Mouse (Mus musculus) limb, embryonic 11.5 days (tissue): ENCODE measurements at regions not wholly inside any gene's neighbourhood (a gene's known extent, or its start where the extent isn't known, plus 50 kb on each side); places are given as distances from the start of the nearest gene placed in this dataset.

Experiments
- ATAC-seq: fragments of 200-750 bp; cut with Nextera tagmentation; 2 replicates; pipeline ENCODE4 v1.8.0; 2017; ENCODE audit warnings: low read depth; ENCODE audit not compliant: insufficient number of reproducible peaks, low FRiP score, low TSS enrichment
- DNase-seq: peaks from one replicate; pipeline ENCODE4 v3.0.0-alpha.2; 2015; ENCODE audit warnings: low spot score
- H3K27ac ChIP-seq: fragments of 300-500 bp; sonication (generic); replicated peaks from 2 replicates; pipeline ENCODE4 v1.5.1; 2014; ENCODE audit warnings: low read depth, mild to moderate bottlenecking, low read length
- H3K27me3 ChIP-seq: fragments of 300-500 bp; sonication (generic); 2 replicates; pipeline ENCODE4 v1.6.1; 2014; ENCODE audit warnings: mild to moderate bottlenecking, low read length, mixed read lengths; ENCODE audit not compliant: control insufficient read depth, insufficient read depth
- H3K36me3 ChIP-seq: fragments of 300-500 bp; sonication (generic); 2 replicates; pipeline ENCODE4 v1.6.1; 2014; ENCODE audit warnings: mild to moderate bottlenecking, low read length, moderate library complexity, mixed read lengths; ENCODE audit not compliant: control insufficient read depth, insufficient read depth
- H3K4me1 ChIP-seq: fragments of 300-500 bp; sonication (generic); 2 replicates; pipeline ENCODE4 v1.6.1; 2014; ENCODE audit warnings: low read length, mixed read lengths; ENCODE audit not compliant: control insufficient read depth, insufficient read depth
- H3K4me2 ChIP-seq: fragments of 300-500 bp; sonication (generic); 2 replicates; pipeline ENCODE4 v1.6.1; 2014; ENCODE audit warnings: low read depth, mild to moderate bottlenecking, moderate library complexity; ENCODE audit not compliant: severe bottlenecking
- H3K4me3 ChIP-seq: fragments of 300-500 bp; sonication (generic); 2 replicates; pipeline ENCODE4 v1.5.1; 2014; ENCODE audit warnings: low read depth, low read length
- H3K9ac ChIP-seq: fragments of 300-500 bp; sonication (generic); 2 replicates; pipeline ENCODE4 v1.6.1; 2014; ENCODE audit warnings: mild to moderate bottlenecking, low read length
- H3K9me3 ChIP-seq: fragments of 300-500 bp; sonication (generic); 2 replicates; pipeline ENCODE4 v1.6.1; 2016; ENCODE audit warnings: low read length; ENCODE audit not compliant: control insufficient read depth
- WGBS: fragments of 180-500 bp; shearing (Covaris S2); extraction: QIAGEN DNeasy Blood & Tissue Kit; methylation state at CpG from one replicate; pipeline ENCODE4 v1.1.7; 2014; 5-methylcytosine and 5-hydroxymethylcytosine counted together

DNA sequence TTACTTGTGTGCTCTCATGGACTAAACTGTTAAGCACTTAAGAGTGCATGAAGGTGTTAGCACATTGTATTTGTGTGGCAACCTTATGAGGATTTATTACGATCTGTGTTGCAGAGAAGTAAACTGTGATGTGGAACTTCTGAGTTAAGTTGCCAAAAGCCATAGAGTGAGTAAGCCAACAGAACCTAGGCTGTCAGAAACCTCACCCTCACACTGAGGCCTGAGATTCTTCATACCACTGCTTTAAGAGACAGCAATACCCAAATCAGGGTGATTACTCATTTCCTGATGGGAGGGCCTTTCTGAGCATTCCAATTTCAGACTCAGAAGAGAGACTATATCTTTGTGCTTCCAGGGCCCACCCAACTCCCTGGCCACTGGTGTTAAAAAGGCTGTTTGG is 140.5 kb upstream of the Mctp2 start:
- Histone ChIP-seq H3K36me3 (no peaks in the 10 kb centered on the region), H3K27ac (no peak overlapping the region), H3K9ac (no peak overlapping the region), H3K4me1 (no peaks in the 10 kb centered on the region), H3K27me3 (no peaks in the 10 kb centered on the region), H3K4me3 (no peak overlapping the region), H3K4me2 (no peak overlapping the region), H3K9me3 (no peaks in the 10 kb centered on the region)
- WGBS, result 93% methylated on average over 1 of the region's 1 CpGs
- DNase-seq (no peak), ATAC-seq (no peak)

GRCm38 (mm10) chr7:72462978-72463377 is 156.6 kb upstream of the Mctp2 start:
- Histone ChIP-seq H3K27me3 (no peaks in the 10 kb centered on the region), H3K4me3 (no peak overlapping the region), H3K27ac (no peak overlapping the region), H3K9me3 (no peaks in the 10 kb centered on the region), H3K36me3 (no peaks in the 10 kb centered on the region), H3K4me1 (no peaks in the 10 kb centered on the region), H3K9ac (no peak overlapping the region), H3K4me2 (no peak overlapping the region)
- ATAC-seq, result no peak
- DNase-seq, result no peak
- WGBS, result 36% methylated on average over 4 of the region's 4 CpGs

GRCm38 (mm10) chr7:72464658-72465057 is 158.2 kb upstream of the Mctp2 start:
- H3K27me3 ChIP-seq, result no peaks in the 10 kb centered on the region
- WGBS, result 82% methylated on average over 1 of the region's 1 CpGs
- no peak overlapping the region for H3K4me3 ChIP-seq
- no peaks in the 10 kb centered on the region for H3K9me3 ChIP-seq
- H3K4me1 ChIP-seq, result no peaks in the 10 kb centered on the region
- no peak for DNase-seq
- no peak overlapping the region for H3K9ac ChIP-seq
- H3K4me2 ChIP-seq, result no peak overlapping the region
- no peak for ATAC-seq
- H3K36me3 ChIP-seq, result no peaks in the 10 kb centered on the region
- H3K27ac ChIP-seq, result no peak overlapping the region

DNA sequence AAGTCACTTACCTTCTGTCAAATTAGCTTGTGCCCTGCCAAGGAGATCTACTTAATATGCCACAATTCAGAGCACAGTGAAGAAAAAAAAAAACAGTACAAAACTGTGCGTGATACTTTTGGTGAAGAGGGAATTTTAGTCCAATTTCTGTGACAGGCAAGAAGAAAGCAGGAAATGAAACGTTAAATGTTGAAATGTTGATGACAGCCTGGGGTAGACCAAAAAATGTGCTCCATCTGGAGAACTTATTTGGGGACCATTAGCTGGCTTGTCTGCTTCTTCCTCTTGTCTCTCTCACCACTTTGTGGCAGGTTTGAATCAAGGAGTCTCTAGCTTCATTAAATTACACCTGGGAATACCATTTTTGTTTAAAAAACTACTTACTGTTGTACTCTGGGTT is 163.3 kb upstream of the Mctp2 start:
- Histone ChIP-seq H3K36me3 (no peaks in the 10 kb centered on the region), H3K27ac (no peak overlapping the region), H3K4me1 (no peaks in the 10 kb centered on the region), H3K4me3 (no peak overlapping the region), H3K9me3 (no peaks in the 10 kb centered on the region), H3K9ac (no peak overlapping the region), H3K27me3 (no peaks in the 10 kb centered on the region), H3K4me2 (no peak overlapping the region)
- no peak for DNase-seq
- no peak for ATAC-seq
- WGBS, result 30% methylated on average over 2 of the region's 2 CpGs

DNA sequence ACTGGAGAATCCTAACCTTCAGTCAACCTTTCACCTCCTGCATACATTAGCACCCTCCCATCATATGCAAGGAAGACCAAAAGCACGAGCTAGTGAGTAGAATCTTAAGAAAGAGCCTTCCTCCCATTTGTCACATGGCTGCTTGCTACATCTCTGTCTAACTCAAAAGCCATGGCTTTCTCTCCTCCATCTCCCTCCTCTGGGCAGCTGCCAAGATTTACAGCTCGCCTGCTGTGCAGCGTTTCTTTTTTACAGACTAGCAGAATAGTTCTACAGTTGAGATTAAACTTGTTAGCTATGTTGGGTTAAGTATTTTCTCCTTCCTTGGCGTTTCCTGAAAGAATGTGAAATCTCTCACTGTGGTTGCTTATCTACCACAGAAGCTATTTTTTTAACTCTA is 168.3 kb upstream of the Mctp2 start:
- 54% methylated on average over 4 of the region's 4 CpGs for WGBS
- Histone ChIP-seq H3K9ac (no peak overlapping the region), H3K9me3 (no peaks in the 10 kb centered on the region), H3K4me3 (no peak overlapping the region), H3K27ac (no peak overlapping the region), H3K36me3 (no peaks in the 10 kb centered on the region), H3K4me1 (no peaks in the 10 kb centered on the region), H3K4me2 (no peak overlapping the region), H3K27me3 (no peaks in the 10 kb centered on the region)
- DNase-seq (no peak), ATAC-seq (no peak)

DNA sequence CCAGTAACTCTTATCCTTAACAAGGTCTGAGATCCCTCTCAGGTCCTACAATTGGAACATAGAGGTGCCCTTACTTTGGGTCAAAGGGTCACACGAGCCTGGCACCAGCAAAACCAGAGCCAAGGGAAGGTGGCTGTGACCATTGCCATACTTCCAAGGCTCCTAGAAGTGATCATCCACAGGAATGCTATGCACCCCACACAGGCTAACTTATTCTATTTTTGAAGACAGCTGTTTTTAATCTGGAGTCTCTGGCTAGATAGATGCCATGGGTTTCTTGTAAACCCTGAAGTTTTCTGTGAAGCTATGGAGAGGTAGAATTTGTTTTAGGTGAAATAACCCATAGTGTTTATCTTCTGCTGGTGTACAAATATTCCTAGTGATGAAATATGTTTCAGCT is 172.5 kb upstream of the Mctp2 start:
- DNase-seq (no peak), ATAC-seq (no peak)
- whole genome bisulfite sequencing, result 58% methylated on average over 1 of the region's 1 CpGs
- H3K9me3 ChIP-seq, result no peaks in the 10 kb centered on the region
- no peak overlapping the region for H3K9ac ChIP-seq
- no peak overlapping the region for H3K27ac ChIP-seq
- H3K36me3 ChIP-seq, result no peaks in the 10 kb centered on the region
- no peak overlapping the region for H3K4me2 ChIP-seq
- H3K27me3 ChIP-seq, result no peaks in the 10 kb centered on the region
- H3K4me1 ChIP-seq, result no peaks in the 10 kb centered on the region
- H3K4me3 ChIP-seq, result no peak overlapping the region

DNA sequence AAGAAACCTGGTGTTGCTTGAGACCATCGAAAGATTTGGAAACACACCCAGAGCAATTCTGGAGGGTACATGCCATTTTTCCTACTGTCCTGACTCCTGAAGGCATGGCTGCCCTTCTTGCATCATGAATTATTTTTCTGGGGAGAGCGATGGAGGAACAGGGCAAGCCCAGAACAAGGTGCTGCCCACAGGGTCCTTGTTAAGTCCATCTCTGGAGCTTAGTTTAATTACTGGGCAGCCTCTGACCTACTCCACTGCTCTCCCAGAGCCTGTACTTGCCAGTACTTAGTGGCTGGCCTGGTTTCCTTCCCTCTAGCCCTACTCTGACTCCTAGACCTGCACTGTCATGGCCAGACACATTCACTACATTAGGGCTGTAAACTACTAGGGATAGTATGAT is 174.9 kb upstream of the Mctp2 start:
- ATAC-seq (no peak), DNase-seq (no peak)
- H3K27me3 ChIP-seq, result no peaks in the 10 kb centered on the region
- no peaks in the 10 kb centered on the region for H3K4me1 ChIP-seq
- no peak overlapping the region for H3K4me2 ChIP-seq
- no peaks in the 10 kb centered on the region for H3K9me3 ChIP-seq
- H3K36me3 ChIP-seq, result no peaks in the 10 kb centered on the region
- 63% methylated on average over 2 of the region's 2 CpGs for WGBS
- no peak overlapping the region for H3K4me3 ChIP-seq
- peak overlapping the region; percentile 52; the same call in 1 of the 2 replicates for H3K27ac ChIP-seq
- no peak overlapping the region for H3K9ac ChIP-seq

DNA sequence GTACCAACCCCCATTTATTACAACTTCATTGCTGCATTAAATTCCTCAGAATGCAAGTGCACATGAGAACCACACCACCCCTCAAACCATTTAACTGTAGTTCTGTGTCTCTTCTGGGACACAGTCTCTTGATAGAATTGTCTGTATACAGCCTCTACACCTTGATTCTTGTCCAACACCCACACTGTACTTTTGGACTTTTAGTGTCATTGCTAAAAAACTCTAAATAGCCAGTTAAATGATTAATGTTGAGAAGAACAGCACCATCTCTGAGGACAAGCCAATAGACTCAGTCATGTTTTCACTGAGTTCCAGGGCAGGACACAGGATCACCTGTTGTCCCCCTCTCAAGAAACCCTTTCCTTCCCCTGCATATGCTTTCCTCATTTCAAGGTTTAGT is 183.8 kb upstream of the Mctp2 start:
- Histone ChIP-seq H3K9ac (no peak overlapping the region), H3K4me3 (no peak overlapping the region), H3K4me2 (no peak overlapping the region), H3K4me1 (no peaks in the 10 kb centered on the region), H3K27me3 (no peaks in the 10 kb centered on the region), H3K27ac (no peak overlapping the region), H3K36me3 (no peaks in the 10 kb centered on the region), H3K9me3 (no peaks in the 10 kb centered on the region)
- DNase-seq (no peak), ATAC-seq (no peak)

GRCm38 (mm10) chr7:72493292-72493691 is 186.9 kb upstream of the Mctp2 start:
- Histone ChIP-seq H3K4me2 (no peak overlapping the region), H3K9me3 (no peaks in the 10 kb centered on the region), H3K27ac (no peak overlapping the region), H3K4me1 (no peaks in the 10 kb centered on the region), H3K36me3 (no peaks in the 10 kb centered on the region), H3K4me3 (no peak overlapping the region), H3K9ac (no peak overlapping the region), H3K27me3 (no peaks in the 10 kb centered on the region)
- no peak for ATAC-seq
- DNase-seq, result no peak
